Mouse (Mus musculus) cerebellum, adult 2 months (tissue): ENCODE measurements around the gene Atf3. TPM values are rescaled to one million over a fixed set of nuclear protein-coding genes. Genes with fewer than 3 reads are reported as not detected.

Experiments
- DNase-seq, 2 experiments: peaks; one replicate each; pipeline ENCODE4 v3.0.0; 2021
- H3K27ac ChIP-seq: fragments of 200-500 bp; 2 replicates; pipeline ENCODE4 v1.5.1; 2012; ENCODE audit warnings: low read length, control low read depth, inconsistent platforms; ENCODE audit not compliant: insufficient read depth
- H3K27me3 ChIP-seq: fragments of 200-500 bp; 2 replicates; pipeline ENCODE4 v1.6.1; 2012; ENCODE audit warnings: inconsistent platforms, mild to moderate bottlenecking, low read length, moderate library complexity; ENCODE audit not compliant: control insufficient read depth, insufficient read depth
- H3K4me1 ChIP-seq: fragments of 200-500 bp; 2 replicates; pipeline ENCODE4 v1.6.1; 2011; ENCODE audit warnings: low read length; ENCODE audit not compliant: control insufficient read depth, insufficient read depth
- H3K4me3 ChIP-seq: fragments of 200-500 bp; replicated peaks from 2 replicates; pipeline ENCODE3; 2011; ENCODE audit warnings: mild to moderate bottlenecking, low read depth, low read length, control low read depth; ENCODE audit not compliant: insufficient read depth
- CTCF ChIP-seq: fragments of 200-500 bp; IDR thresholded peaks from 2 replicates; pipeline ENCODE4 v1.5.1; 2011; ENCODE audit warnings: low read depth, mild to moderate bottlenecking, control low read depth, low read length, moderate library complexity, borderline replicate concordance; ENCODE audit not compliant: insufficient read depth
- POLR2A ChIP-seq: fragments of 200-500 bp; IDR thresholded peaks from 2 replicates; pipeline ENCODE4 v1.6.1; 2011; ENCODE audit warnings: low read length, control low read depth, borderline replicate concordance; ENCODE audit not compliant: insufficient read depth
- whole genome bisulfite sequencing: fragments of 180-500 bp; shearing (Covaris S2); methylation state at CpG from one replicate; pipeline ENCODE4 v1.1.7; 2018; 5-methylcytosine and 5-hydroxymethylcytosine counted together
- polyA plus RNA-seq: library from polyadenylated mRNA; depleted of rRNA; stranded (reverse); fragments of >200 nt; gene quantifications from 2 replicates; pipeline ENCODE4 v1.2.3, GENCODE M21; 2012

Gene Atf3
- polyA plus RNA-seq, 1 experiment: 1.00 TPM

DNA sequence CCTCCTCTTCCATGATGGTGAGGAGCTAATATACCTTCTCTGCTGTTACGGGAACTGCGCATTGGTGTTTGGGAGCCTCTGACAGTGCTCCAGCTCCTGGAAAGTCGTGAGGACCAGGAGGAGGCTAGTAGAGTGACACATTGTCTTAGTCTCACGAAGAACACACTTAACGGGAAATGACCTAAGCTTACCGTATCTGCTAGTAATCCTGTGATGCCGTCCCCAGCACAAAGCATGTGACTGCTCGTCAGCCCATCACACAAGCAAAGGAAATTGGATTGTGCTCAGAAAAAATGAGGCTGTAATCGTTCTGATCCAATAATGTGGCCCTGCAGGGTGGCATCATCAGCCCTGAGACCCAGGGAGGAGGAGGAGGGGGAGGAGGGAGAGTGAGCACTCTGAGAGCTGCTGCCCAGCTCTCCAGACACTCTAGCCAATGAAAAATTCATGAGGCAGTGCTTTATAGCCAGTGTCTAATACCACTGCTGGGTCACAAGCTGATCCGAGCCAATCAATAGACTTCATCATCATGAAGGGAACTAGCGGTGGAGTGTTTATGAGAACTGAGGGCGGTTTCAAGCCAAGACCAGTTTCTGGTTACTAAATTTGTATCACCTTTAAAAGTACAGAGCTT, 24.3 kb upstream of the Atf3 start:
- TF ChIP-seq POLR2A (no peak), CTCF (no peak)
- Histone ChIP-seq H3K4me3 (no peak overlapping the region), H3K27ac (no peak overlapping the region), H3K27me3 (no peaks in the 10 kb centered on the region), H3K4me1 (no peaks in the 10 kb centered on the region)
- 69% methylated on average over 12 of the region's 12 CpGs for WGBS
- DNase-seq: no peak

GRCm38 (mm10) chr1:191241574-191241973, 23.7 kb upstream of the Atf3 start:
- Histone ChIP-seq H3K4me3 (no peak overlapping the region), H3K27me3 (no peaks in the 10 kb centered on the region), H3K27ac (no peak overlapping the region), H3K4me1 (no peaks in the 10 kb centered on the region)
- 85% methylated on average over 1 of the region's 1 CpGs for WGBS
- no peak for DNase-seq
- TF ChIP-seq POLR2A: no peak

DNA sequence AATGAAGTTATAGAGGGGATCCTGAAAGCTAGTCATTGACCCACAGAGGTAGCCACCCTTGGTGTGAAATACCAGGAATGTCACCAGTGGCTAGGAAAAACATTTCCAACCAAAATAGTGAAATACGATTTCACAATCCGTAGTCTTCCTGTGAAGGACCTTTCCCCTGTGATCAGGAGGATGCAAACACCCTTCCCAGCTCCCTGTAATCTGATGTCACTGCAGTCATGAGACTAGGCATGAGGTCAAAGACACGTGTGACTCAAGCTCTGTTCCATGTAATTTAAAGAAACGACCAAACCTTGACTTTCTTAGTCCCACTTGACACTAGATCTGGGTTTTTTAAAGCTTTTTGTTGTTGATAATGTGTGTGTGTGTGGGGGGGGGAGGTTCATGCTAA, 21.8 kb upstream of the Atf3 start:
- H3K27ac ChIP-seq: no peak overlapping the region
- TF ChIP-seq POLR2A (no peak), CTCF (no peak)
- H3K4me1 ChIP-seq: no peaks in the 10 kb centered on the region
- H3K4me3 ChIP-seq: no peak overlapping the region
- no peak for DNase-seq
- no peaks in the 10 kb centered on the region for H3K27me3 ChIP-seq
- WGBS: 91% methylated on average over 4 of the region's 4 CpGs

GRCm38 (mm10) chr1:191235788-191236542, 18.1 kb upstream of the Atf3 start:
- WGBS: 77% methylated on average over 6 of the region's 6 CpGs
- DNase-seq: no peak
- TF ChIP-seq POLR2A: no peak
- TF ChIP-seq CTCF: no peak
- no peak overlapping the region for H3K27ac ChIP-seq
- no peaks in the 10 kb centered on the region for H3K27me3 ChIP-seq
- no peak overlapping the region for H3K4me3 ChIP-seq
- no peaks in the 10 kb centered on the region for H3K4me1 ChIP-seq

- H3K27me3 ChIP-seq: no peaks in the 10 kb centered on the region
- H3K4me3 ChIP-seq: no peak overlapping the region
- no peak for DNase-seq
- H3K4me1 ChIP-seq: no peaks in the 10 kb centered on the region
- TF ChIP-seq POLR2A: no peak
- TF ChIP-seq CTCF: no peak
- H3K27ac ChIP-seq: no peak overlapping the region
- 93% methylated on average over 4 of the region's 4 CpGs for WGBS
Observed at GRCm38 (mm10) chr1:191234837-191235236, 17.0 kb upstream of the Atf3 start.

- no peak for DNase-seq
Observed at GRCm38 (mm10) chr1:191230355-191230931, 12.6 kb upstream of the Atf3 start.

GRCm38 (mm10) chr1:191226570-191226969, 8.7 kb upstream of the Atf3 start:
- no peak for TF ChIP-seq POLR2A
- TF ChIP-seq CTCF: no peak
- H3K27ac ChIP-seq: no peak overlapping the region
- no peaks in the 10 kb centered on the region for H3K27me3 ChIP-seq
- H3K4me3 ChIP-seq: no peak overlapping the region
- DNase-seq: no peak
- peaks cover 15% of the 10 kb centered on the region for H3K4me1 ChIP-seq
- 71% methylated on average over 2 of the region's 2 CpGs for WGBS

More at GRCm38 (mm10) chr1:191230355-191230931, 12.6 kb upstream of the Atf3 start:
- TF ChIP-seq CTCF: no peak
- no peak overlapping the region for H3K27ac ChIP-seq
- WGBS: 47% methylated on average over 6 of the region's 6 CpGs
- H3K4me3 ChIP-seq: no peak overlapping the region
- peaks cover 4% of the 10 kb centered on the region for H3K4me1 ChIP-seq
- no peaks in the 10 kb centered on the region for H3K27me3 ChIP-seq

DNA sequence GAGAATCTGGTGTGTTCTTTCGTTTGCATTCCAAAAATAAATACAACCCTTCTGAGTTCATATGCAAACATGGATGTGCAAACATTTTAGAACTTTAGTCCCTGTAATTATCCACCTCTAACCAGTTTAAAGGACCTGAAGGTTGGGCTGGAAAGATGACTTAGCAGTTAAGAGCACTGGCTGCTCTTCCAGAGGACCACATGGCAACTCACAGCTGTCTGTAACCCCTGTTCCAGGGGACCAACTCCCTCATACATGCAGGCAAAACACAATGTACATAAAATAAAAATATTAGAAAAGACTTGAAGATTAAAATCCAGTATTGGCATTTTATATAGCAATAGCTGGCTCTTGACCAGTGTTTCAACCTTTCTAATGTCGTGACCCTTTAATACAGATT, 7.9 kb upstream of the Atf3 start:
- no peak for TF ChIP-seq POLR2A
- TF ChIP-seq CTCF: no peak
- DNase-seq: no peak
- Histone ChIP-seq H3K4me1 (peaks cover 15% of the 10 kb centered on the region), H3K4me3 (no peak overlapping the region), H3K27me3 (no peaks in the 10 kb centered on the region), H3K27ac (no peak overlapping the region)
- 83% methylated on average over 2 of the region's 2 CpGs for WGBS
